Mouse (Mus musculus) cortical plate, adult 2 months (tissue): Measurements from ENCODE around the gene Cnn1.

ENCODE experiments used
- CTCF ChIP-seq: fragments of 200-500 bp; IDR thresholded peaks from 2 replicates; pipeline ENCODE4 v1.5.1; 2011; ENCODE audit warnings: mild to moderate bottlenecking, control low read depth, low read length; ENCODE audit not compliant: insufficient read depth; ENCODE audit errors: extremely low read depth
- POLR2A ChIP-seq: fragments of 200-500 bp; IDR thresholded peaks from 2 replicates; pipeline ENCODE4 v1.6.1; 2011; ENCODE audit warnings: mild to moderate bottlenecking, low read length, control low read depth; ENCODE audit not compliant: insufficient read depth; ENCODE audit errors: extremely low read depth

- no peak for TF ChIP-seq CTCF
- TF ChIP-seq POLR2A: no peak
These were observed 9.2 kb downstream of the Cnn1 start for GRCm38 (mm10) chr9:22108194-22108593.
